Mouse (Mus musculus) lung, postnatal 25 days (tissue): Measurements from ENCODE around the gene Ess2.

Source experiments
- DNase-seq: peaks from one replicate; pipeline ENCODE4 v3.0.0; 2022; ENCODE audit warnings: low spot score

The Ess2 gene

GRCm38 (mm10) chr16:17921325-17922162 lies 10.4 kb upstream of the Ess2 start:
- peak; percentile 95 for DNase-seq

DNA sequence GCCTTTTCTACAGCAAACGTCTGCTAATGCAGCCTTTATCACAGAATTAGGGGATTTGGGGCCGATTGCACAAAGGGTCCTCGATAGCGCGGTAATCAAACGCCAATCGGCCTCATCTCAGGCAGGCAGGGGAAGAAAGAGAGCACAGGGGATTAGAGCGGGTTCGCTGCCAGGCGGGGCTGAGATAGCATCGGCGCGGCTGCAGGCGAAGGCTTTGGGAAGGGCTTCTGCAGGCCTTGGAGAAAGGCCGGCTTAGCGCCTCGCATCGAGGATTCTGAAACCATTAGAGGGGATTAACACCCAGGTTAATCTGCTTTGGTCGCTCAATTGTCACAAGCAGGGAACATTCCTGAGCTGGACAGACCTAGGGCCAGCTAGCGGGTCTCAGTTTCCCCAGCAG lies 9.4 kb upstream of the Ess2 start:
- no peak for DNase-seq

- no peak for DNase-seq
Observed at GRCm38 (mm10) chr16:17914307-17915249, 3.4 kb upstream of the Ess2 start, which contains the start of gene Gsc2. Gsc2 (minus strand) TSS chr16:17915059.

DNA sequence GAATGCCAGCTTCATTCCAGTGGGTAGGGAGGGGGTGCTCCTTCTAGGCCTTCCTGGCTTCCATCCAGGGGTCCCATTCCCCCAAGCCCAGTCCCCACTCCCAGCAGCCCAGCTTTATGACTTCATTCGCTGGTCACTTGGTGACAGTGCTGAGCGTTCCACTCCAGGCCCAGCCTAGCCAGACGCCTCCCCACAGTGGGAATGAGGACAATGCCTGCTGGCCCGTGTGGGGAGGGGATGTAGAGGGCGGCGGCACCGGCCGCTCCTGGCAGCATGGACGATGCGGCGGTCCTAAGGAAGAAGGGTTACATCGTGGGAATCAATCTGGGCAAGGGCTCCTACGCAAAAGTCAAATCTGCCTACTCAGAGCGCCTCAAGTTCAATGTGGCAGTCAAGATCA lies 12.7 kb downstream of the Ess2 start, which contains the start of the genes Dgcr2 and Tssk2:
Gene Dgcr2 (minus strand): TSS at position 101 of the 400 bp plus-strand sequence.
Gene Tssk2 (plus strand): TSS at position 176 of the 400 bp plus-strand sequence.
- DNase-seq, result no peak

DNA sequence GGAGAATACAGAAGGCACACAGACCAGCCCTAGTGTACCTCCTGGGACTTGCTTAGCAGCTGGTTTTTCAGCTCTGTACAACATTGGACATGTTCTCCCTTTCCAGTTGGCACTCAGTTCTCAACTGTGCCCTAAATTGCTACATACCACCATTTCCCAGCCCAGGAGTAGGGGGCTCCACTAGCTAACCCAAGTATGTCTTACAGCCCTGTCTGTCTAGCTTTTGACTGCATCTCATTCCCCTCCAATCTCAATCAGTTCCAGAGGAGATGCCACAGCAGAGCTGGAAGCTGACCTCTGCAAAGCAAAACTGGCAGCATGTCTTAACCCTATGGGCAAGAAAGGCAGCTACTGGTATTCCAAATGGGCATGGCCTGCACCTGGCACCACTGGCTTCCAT lies 15.1 kb downstream of the Ess2 start:
- no peak for DNase-seq

DNA sequence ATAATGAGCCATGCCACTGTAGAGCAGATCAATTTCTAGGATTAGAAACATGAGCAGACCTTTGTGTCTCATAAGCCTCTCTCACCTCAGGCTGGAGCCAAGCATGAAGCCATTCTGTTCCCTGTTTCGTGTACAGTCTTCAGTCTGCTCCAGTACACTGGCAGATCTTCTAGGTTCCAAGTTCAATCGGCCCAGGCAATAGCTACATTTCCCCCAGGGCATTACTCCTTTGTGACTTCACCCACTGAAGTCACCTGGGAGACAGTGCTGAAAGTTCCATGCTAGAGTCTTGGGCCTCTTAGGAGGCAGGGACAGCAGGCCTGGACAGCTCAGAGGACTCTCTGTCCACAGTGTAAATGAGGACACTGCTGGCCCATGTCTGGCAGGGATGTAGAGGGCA lies 17.2 kb downstream of the Ess2 start, which contains the start of gene Tssk1:
Gene Tssk1 (plus strand): TSS at position 301 of the 400 bp plus-strand sequence.
- DNase-seq, result no peak

GRCm38 (mm10) chr16:17892606-17893005 lies 18.5 kb downstream of the Ess2 start:
- peak; percentile 50 for DNase-seq

DNA sequence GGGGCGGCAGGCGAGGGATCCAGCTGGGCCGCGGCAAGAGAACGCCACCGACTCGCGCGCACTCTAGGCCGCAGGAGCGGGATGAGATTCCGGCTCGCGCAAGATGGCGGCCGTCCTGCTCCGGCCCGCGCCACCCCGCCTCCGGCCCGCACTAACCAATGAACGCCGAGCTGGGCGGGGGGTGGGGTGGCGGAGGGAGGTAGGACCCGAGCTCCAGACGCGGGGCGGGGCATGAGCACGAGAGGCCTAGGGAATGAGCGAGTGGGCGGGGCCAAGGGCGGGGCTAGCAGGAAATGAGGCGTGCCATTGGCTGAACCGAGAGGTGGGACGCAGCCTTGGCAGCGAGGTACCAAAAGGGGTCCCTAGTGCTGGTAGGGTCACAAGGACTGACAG lies 19.6 kb downstream of the Ess2 start, which contains the start of gene Gm20518:
Gene Gm20518 (minus strand): TSS at position 105 of the 393 bp plus-strand sequence.
- peak; percentile 98 for DNase-seq

DNA sequence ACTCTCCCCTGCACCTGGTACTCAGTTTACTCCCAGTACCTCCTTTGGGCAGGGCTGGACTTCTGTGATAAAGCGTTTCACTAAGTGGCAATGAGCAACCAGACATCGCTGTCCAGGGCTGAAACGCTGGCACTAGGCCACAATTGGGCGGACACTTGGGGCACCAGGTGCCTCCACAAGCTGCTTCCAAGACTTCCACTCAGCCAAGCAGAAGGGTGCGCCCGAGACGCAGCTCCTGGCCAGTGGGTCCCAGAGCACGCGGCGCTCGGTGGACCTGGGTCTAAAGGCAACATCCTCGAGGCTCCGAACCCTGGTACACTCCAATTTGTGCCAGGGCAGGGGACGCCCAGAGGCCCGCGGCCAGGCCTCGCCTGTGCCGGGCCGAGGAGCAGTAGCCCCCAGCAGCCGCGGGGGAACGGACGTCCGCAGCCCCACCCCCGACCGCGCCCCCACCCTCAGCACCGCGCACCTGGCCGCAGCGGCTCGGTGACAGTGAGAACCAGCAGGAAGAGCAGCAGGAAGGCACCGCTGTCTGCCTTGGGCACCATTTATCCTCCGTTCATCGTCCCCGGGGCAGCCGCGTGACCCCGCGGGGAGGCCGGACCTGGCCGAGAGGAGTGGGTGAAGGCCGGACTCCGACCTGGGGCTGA lies 20.1 kb downstream of the Ess2 start:
- peak; percentile 81 for DNase-seq

GRCm38 (mm10) chr16:17890342-17890727 lies 20.8 kb downstream of the Ess2 start:
- DNase-seq, result no peak

DNA sequence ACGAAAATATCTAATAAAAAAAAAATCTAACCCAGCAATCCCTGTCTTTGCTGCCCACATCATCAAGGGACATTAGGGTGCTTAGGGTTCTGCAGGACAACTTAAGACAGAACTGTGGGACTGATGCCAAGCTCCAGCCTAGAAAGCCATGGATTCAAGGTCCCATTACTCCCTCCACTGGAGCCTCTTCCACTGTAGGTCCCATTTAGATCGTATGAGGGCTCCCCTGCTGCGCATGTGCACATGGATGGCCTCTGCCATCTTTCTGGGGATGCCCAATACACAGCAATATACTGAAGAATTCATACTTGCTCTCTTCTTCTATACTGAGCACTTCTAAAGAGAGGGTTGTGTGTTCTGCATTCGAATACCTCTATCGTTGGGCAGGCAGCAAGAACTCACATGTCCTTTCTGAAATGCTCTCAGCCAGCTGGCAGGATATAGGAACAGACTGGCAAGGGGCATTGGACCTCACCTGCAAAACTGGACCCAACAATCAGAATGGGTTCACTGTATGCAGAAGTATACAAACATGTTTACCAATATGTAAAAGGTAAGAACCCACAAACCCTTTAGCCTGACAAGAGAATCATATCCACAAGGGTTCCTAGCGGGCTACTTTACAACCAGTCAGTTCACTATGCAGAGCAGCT lies 21.3 kb downstream of the Ess2 start:
- no peak for DNase-seq

DNA sequence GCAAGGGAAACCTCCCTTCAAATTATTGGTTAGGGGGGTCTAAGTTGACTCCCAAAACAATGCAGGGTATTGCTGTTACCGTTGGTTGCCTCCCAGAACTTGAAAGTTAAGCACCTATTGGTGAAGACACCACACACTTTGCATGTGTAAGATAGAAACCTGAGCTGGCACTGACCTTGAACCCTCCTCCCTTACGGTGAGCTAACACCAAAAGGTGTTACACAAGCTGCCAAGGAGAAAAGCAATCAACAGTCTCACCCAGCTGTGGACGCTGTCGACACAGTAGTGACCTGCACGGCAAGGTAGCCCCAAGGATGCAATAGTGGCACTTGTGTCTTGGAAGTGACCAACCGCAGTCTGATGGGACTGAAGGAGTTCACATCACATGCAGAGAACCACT lies 27.0 kb downstream of the Ess2 start:
- DNase-seq, result no peak

- peak; percentile 46 for DNase-seq
Observed at GRCm38 (mm10) chr16:17882196-17882595, 29.0 kb downstream of the Ess2 start.

- no peak for DNase-seq
Observed at GRCm38 (mm10) chr16:17879571-17879970, 31.6 kb downstream of the Ess2 start.

DNA sequence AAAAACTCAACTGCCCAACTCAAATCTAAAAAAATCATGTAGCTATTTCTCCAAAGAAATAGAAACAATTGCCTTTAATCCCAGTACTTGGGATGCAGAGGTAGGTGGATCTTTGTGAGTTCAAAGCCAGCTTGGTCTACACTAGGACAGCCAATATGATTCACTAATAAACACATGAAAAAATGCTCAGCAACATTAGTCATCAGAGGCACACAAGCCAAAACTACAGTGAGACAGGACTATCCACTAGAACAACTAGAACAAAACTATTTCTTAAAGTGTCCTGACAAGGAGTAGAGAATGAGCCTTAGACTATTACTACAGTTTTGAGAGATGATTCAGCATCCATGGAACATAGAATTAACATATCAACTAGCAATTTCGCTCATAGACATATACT lies 35.1 kb downstream of the Ess2 start:
- no peak for DNase-seq

DNA sequence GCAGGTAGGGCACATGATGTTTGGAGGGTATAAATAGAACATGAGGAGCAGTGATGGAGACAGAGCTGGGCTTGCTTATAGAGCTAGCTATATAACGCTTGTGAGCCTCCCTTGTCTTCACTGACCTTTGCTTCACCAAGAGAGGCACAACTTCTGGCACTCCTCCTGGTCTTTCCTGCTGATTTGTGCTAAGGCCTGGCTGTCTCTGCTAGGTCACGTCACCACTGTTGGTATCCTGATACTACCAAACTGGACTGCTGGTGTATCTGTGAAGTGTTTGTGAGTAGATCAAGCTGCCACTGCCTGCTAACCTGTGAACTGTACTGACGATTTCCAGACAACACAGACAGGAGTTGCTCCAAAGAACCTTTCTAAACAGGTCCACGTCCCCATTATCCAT lies 36.0 kb downstream of the Ess2 start:
- DNase-seq, result no peak

- no peak for DNase-seq
Observed at GRCm38 (mm10) chr16:17872995-17873394, 38.2 kb downstream of the Ess2 start.

DNA sequence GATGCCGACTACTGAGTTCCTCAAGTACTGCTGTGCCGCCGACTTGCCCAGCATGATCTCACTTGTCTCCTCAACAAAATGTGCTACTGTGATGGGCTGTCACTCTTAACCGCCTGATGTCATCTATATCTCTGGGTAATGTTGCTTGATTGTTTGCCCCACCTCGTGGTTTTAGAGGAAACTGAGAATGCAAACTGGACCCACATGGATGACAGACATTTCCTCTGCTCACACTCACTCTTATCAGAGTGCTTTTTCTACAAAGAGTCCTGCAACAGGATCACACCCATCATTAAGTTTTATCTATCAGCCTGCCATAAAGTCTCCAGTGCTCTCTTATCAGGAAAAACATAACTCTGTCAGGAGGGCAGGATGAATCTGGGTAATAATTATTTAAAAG lies 39.9 kb downstream of the Ess2 start:
- DNase-seq, result no peak

GRCm38 (mm10) chr16:17865770-17866169 lies 45.4 kb downstream of the Ess2 start:
- DNase-seq, result peak; percentile 43

DNA sequence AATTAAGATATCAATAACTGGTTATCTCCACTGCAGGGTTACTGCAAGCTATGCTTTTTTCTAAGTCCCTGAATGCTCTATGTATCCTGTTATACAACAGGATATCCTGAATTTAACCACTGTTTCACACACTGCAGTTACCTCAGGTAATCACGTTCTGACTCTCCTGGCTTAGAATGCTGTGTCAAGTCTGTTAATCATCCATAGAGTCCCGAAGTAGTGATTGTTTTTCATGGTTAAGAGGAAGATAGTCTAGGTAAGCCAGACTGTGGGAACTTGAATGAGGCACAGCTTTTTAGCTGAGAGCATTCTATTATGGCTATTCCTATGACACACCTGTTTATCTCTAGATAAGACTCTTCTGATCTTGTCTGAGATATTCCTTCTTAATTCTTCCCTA lies 45.9 kb downstream of the Ess2 start:
- DNase-seq, result no peak

DNA sequence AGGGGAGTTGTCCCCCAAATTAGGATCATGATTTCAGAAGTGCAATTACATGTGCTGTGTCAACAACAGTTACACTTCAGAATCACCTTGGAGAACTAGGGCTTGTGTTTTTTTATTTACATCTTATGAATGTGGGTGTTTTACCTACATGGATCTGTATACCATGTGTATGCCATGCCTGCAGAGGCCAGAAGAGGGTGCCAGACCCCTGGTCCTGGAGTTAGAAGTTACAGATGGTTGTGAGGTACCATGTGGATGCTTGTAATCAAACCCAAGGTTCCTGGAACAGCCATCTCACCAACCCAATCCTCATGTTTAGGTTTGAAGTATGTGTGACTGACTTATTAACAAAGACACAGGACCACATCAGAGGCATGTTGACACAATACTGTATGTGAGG lies 52.6 kb downstream of the Ess2 start:
- DNase-seq, result no peak

DNA sequence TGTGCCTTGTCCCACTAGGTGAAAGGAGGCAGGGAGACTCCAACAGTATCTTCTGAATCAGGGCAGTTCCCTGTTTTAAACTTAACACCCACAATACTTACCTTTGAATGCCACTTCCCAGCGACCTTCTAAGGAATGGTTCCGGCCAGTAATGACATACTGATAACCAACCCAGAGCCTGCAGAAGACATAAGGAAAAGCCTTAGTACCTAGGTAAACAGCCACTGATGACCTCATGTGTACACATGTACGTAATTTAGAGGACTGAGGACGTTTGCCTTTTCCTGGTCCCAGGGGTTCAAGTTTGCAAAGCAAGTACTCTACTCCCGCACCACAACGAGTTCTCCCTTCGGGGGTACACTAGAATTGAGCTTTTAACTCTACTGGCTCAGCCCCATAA lies 54.0 kb downstream of the Ess2 start:
- DNase-seq, result no peak
